Mouse (Mus musculus) gastrocnemius, adult 2 months (tissue): ENCODE measurements around the gene Htr1f. TPM values are rescaled to one million over a fixed set of nuclear protein-coding genes. Genes with fewer than 3 reads are reported as not detected.

Experiments
- DNase-seq: peaks from one replicate; pipeline ENCODE4 v3.0.0; 2022
- H3K27ac ChIP-seq: fragments of 200-600 bp; 2 replicates; pipeline ENCODE4 v1.8.1; 2022; ENCODE audit warnings: mild to moderate bottlenecking
- H3K4me3 ChIP-seq: fragments of 200-600 bp; 2 replicates; pipeline ENCODE4 v1.8.1; 2022; ENCODE audit warnings: mild to moderate bottlenecking, moderate library complexity
- CTCF ChIP-seq: fragments of 200-600 bp; IDR thresholded peaks from 2 replicates; pipeline ENCODE4 v1.8.1; 2022; ENCODE audit warnings: antibody characterized with exemption, mild to moderate bottlenecking, moderate library complexity
- intact Hi-C: fragments of 180-260 bp; cut with DNase I; formaldehyde crosslinking; loops from one replicate; pipeline ENCODE4 v1.15.1; 2025
- total RNA-seq, 2 experiments: library from RNA; stranded (reverse); gene quantifications; 2 replicates each; pipeline ENCODE4 v1.2.3; 2021

The Htr1f gene
- total RNA-seq, 2 experiments from 2014 or later = not detected

GRCm38 (mm10) chr16:64923500-64923899 is 182.2 kb downstream of the Htr1f start:
- no peak for TF ChIP-seq CTCF

GRCm38 (mm10) chr16:64908747-64909146 is 196.9 kb downstream of the Htr1f start:
- Histone ChIP-seq H3K4me3 (no peak overlapping the region), H3K27ac (no peak overlapping the region)
- intact Hi-C loops = loop anchor here (10.0 kb wide), 1 partner anchor 566 kb away; no protein-coding TSS in a partner anchor
- no peak for DNase-seq
- no peak for TF ChIP-seq CTCF

More at GRCm38 (mm10) chr16:64923500-64923899, 182.2 kb downstream of the Htr1f start:
- DNase-seq = no peak
- no peak overlapping the region for H3K27ac ChIP-seq
- H3K4me3 ChIP-seq = no peak overlapping the region
- intact Hi-C loops = no loop called here

- no peak overlapping the region for H3K27ac ChIP-seq
- TF ChIP-seq CTCF = peak; percentile 55
- intact Hi-C loops = loop anchor here (10.0 kb wide), 1 partner anchor 568 kb away; no protein-coding TSS in a partner anchor
- H3K4me3 ChIP-seq = no peak overlapping the region
- DNase-seq = no peak
Observed at GRCm38 (mm10) chr16:64907112-64907511, 198.5 kb downstream of the Htr1f start.

GRCm38 (mm10) chr16:64903328-64903727 is 202.3 kb downstream of the Htr1f start:
- no peak for DNase-seq
- TF ChIP-seq CTCF = peak; percentile 6; the same call in 1 of the 2 replicates
- intact Hi-C loops = loop anchor here (10.0 kb wide), 1 partner anchor 571 kb away; no protein-coding TSS in a partner anchor
- H3K4me3 ChIP-seq = no peak overlapping the region
- no peak overlapping the region for H3K27ac ChIP-seq

- Histone ChIP-seq H3K27ac (no peak overlapping the region), H3K4me3 (no peak overlapping the region)
- TF ChIP-seq CTCF = peak; percentile 32; the same call in 1 of the 2 replicates
- intact Hi-C loops = no loop called here
- DNase-seq = no peak
Observed at GRCm38 (mm10) chr16:64899084-64899483, 206.6 kb downstream of the Htr1f start.

GRCm38 (mm10) chr16:64889496-64889895 is 216.2 kb downstream of the Htr1f start:
- no peak for DNase-seq
- intact Hi-C loops = no loop called here
- TF ChIP-seq CTCF = no peak

GRCm38 (mm10) chr16:64885547-64885946 is 220.1 kb downstream of the Htr1f start:
- Histone ChIP-seq H3K4me3 (no peak overlapping the region), H3K27ac (no peak overlapping the region)
- no peak for DNase-seq
- intact Hi-C loops = no loop called here
- no peak for TF ChIP-seq CTCF

More at GRCm38 (mm10) chr16:64889496-64889895, 216.2 kb downstream of the Htr1f start:
- no peak overlapping the region for H3K4me3 ChIP-seq
- H3K27ac ChIP-seq = no peak overlapping the region

GRCm38 (mm10) chr16:64885142-64885541 is 220.5 kb downstream of the Htr1f start:
- intact Hi-C loops = no loop called here
- DNase-seq = no peak
- H3K27ac ChIP-seq = no peak overlapping the region
- no peak overlapping the region for H3K4me3 ChIP-seq
- TF ChIP-seq CTCF = no peak

GRCm38 (mm10) chr16:64884420-64884838 is 221.2 kb downstream of the Htr1f start:
- no peak for TF ChIP-seq CTCF
- DNase-seq = no peak
- H3K27ac ChIP-seq = no peak overlapping the region
- no peak overlapping the region for H3K4me3 ChIP-seq
- intact Hi-C loops = no loop called here

GRCm38 (mm10) chr16:64883896-64884295 is 221.8 kb downstream of the Htr1f start:
- no peak overlapping the region for H3K27ac ChIP-seq
- intact Hi-C loops = no loop called here
- H3K4me3 ChIP-seq = no peak overlapping the region
- no peak for DNase-seq
- TF ChIP-seq CTCF = no peak

- no peak for TF ChIP-seq CTCF
- Histone ChIP-seq H3K4me3 (no peak overlapping the region), H3K27ac (no peak overlapping the region)
- no peak for DNase-seq
- intact Hi-C loops = no loop called here
Observed at GRCm38 (mm10) chr16:64881442-64881841, 224.2 kb downstream of the Htr1f start.

GRCm38 (mm10) chr16:64880986-64881385 is 224.7 kb downstream of the Htr1f start:
- intact Hi-C loops = no loop called here
- TF ChIP-seq CTCF = no peak
- no peak for DNase-seq
- H3K4me3 ChIP-seq = no peak overlapping the region
- no peak overlapping the region for H3K27ac ChIP-seq

GRCm38 (mm10) chr16:64879735-64880134 is 225.9 kb downstream of the Htr1f start:
- no peak for DNase-seq
- Histone ChIP-seq H3K27ac (no peak overlapping the region), H3K4me3 (no peak overlapping the region)
- intact Hi-C loops = no loop called here
- TF ChIP-seq CTCF = no peak

GRCm38 (mm10) chr16:64878611-64879132 is 227.0 kb downstream of the Htr1f start:
- no peak for DNase-seq
- intact Hi-C loops = no loop called here
- no peak for TF ChIP-seq CTCF
- Histone ChIP-seq H3K27ac (no peak overlapping the region), H3K4me3 (no peak overlapping the region)
